Mouse (Mus musculus) hindbrain, embryonic 10.5 days (tissue): Measurements from ENCODE around the gene Notum. TPM values are rescaled to one million over a fixed set of nuclear protein-coding genes. Genes with fewer than 3 reads are reported as not detected.

Source experiments
- DNase-seq: peaks from one replicate; pipeline ENCODE4 v3.0.0-alpha.2; 2017; ENCODE audit warnings: low spot score
- H3K27ac ChIP-seq: fragments of 300-500 bp; sonication (generic); 2 replicates; pipeline ENCODE4 v1.5.1; 2016; ENCODE audit warnings: mild to moderate bottlenecking, moderate library complexity
- H3K27me3 ChIP-seq: fragments of 300-500 bp; sonication (generic); 2 replicates; pipeline ENCODE4 v1.6.1; 2016; ENCODE audit warnings: mild to moderate bottlenecking; ENCODE audit not compliant: poor library complexity, insufficient read depth, severe bottlenecking
- H3K36me3 ChIP-seq: fragments of 300-500 bp; sonication (generic); 2 replicates; pipeline ENCODE4 v1.6.1; 2016; ENCODE audit warnings: mild to moderate bottlenecking, moderate library complexity
- H3K4me1 ChIP-seq: fragments of 300-500 bp; sonication (generic); replicated peaks from 2 replicates; pipeline ENCODE4 v1.6.1; 2016; ENCODE audit warnings: mild to moderate bottlenecking
- H3K4me3 ChIP-seq: fragments of 300-500 bp; sonication (generic); 2 replicates; pipeline ENCODE4 v1.5.1; 2016; ENCODE audit warnings: mild to moderate bottlenecking, moderate library complexity
- H3K9me3 ChIP-seq: fragments of 300-500 bp; sonication (generic); 2 replicates; pipeline ENCODE4 v1.6.1; 2016; ENCODE audit warnings: mild to moderate bottlenecking, moderate library complexity
- WGBS: fragments of 180-500 bp; shearing (Covaris S2); methylation state at CpG from one replicate; pipeline ENCODE4 v1.1.7; 2016; 5-methylcytosine and 5-hydroxymethylcytosine counted together
- polyA plus RNA-seq: library from polyadenylated mRNA; unstranded; fragments of >200 nt; fragmentation: Nextera tagmentation; extraction: Ambion mirVana; gene quantifications from 2 replicates; pipeline ENCODE4 v1.2.1, GENCODE M21; 2016

The Notum gene
- polyA plus RNA-seq, 1 experiment from 2014 or later: 2.3 TPM

GRCm38 (mm10) chr11:120666617-120667016 is 5.6 kb upstream of the Notum start:
- Histone ChIP-seq H3K9me3 (no peaks in the 10 kb centered on the region), H3K27ac (no peak overlapping the region), H3K36me3 (no peaks in the 10 kb centered on the region), H3K4me1 (peaks cover 16% of the 10 kb centered on the region), H3K4me3 (peak overlapping the region; percentile 16), H3K27me3 (peaks cover 43% of the 10 kb centered on the region)
- DNase-seq: peak; percentile 28
- 8% methylated on average over 3 of the region's 3 CpGs for WGBS

- 75% methylated on average over 3 of the region's 3 CpGs for WGBS
- Histone ChIP-seq H3K36me3 (no peaks in the 10 kb centered on the region), H3K4me1 (peaks cover 28% of the 10 kb centered on the region), H3K9me3 (no peaks in the 10 kb centered on the region), H3K4me3 (no peak overlapping the region), H3K27ac (no peak overlapping the region), H3K27me3 (peaks cover 55% of the 10 kb centered on the region)
- peak; percentile 27 for DNase-seq
These were observed 4.4 kb upstream of the Notum start for GRCm38 (mm10) chr11:120665406-120665805.

GRCm38 (mm10) chr11:120663714-120664113 is 2.7 kb upstream of the Notum start:
- Histone ChIP-seq H3K27me3 (peaks cover 72% of the 10 kb centered on the region), H3K9me3 (no peaks in the 10 kb centered on the region), H3K4me1 (peaks cover 45% of the 10 kb centered on the region), H3K4me3 (no peak overlapping the region), H3K27ac (no peak overlapping the region), H3K36me3 (no peaks in the 10 kb centered on the region)
- WGBS: 65% methylated on average over 5 of the region's 5 CpGs
- no peak for DNase-seq

GRCm38 (mm10) chr11:120662759-120663158 is 1.8 kb upstream of the Notum start:
- Histone ChIP-seq H3K36me3 (no peaks in the 10 kb centered on the region), H3K4me3 (no peak overlapping the region), H3K9me3 (no peaks in the 10 kb centered on the region), H3K27me3 (peaks cover 82% of the 10 kb centered on the region), H3K4me1 (peaks cover 46% of the 10 kb centered on the region), H3K27ac (no peak overlapping the region)
- no peak for DNase-seq
- 56% methylated on average over 6 of the region's 6 CpGs for WGBS

- no peaks in the 10 kb centered on the region for H3K36me3 ChIP-seq
- peak overlapping the region; percentile 55 for H3K4me3 ChIP-seq
- under 1% methylated on average over 95 of the region's 95 CpGs for WGBS
- H3K9me3 ChIP-seq: no peaks in the 10 kb centered on the region
- H3K27me3 ChIP-seq: peaks cover 96% of the 10 kb centered on the region
- DNase-seq: peak; percentile 68
- peaks cover 33% of the 10 kb centered on the region for H3K4me1 ChIP-seq
- peak overlapping the region; percentile 74 for H3K27ac ChIP-seq
These were observed 487 bp downstream of the Notum start for GRCm38 (mm10) chr11:120660301-120661075.

GRCm38 (mm10) chr11:120659509-120660300 is 1.3 kb downstream of the Notum start:
- H3K4me3 ChIP-seq: peak overlapping the region; percentile 55
- H3K27ac ChIP-seq: peak overlapping the region; percentile 74
- H3K4me1 ChIP-seq: peaks cover 29% of the 10 kb centered on the region
- H3K27me3 ChIP-seq: peaks cover 94% of the 10 kb centered on the region
- 2% methylated on average over 50 of the region's 50 CpGs for WGBS
- no peaks in the 10 kb centered on the region for H3K9me3 ChIP-seq
- no peaks in the 10 kb centered on the region for H3K36me3 ChIP-seq
- peak; percentile 43 for DNase-seq

- Histone ChIP-seq H3K9me3 (no peaks in the 10 kb centered on the region), H3K27me3 (peaks cover 93% of the 10 kb centered on the region), H3K4me3 (peak overlapping the region; percentile 55), H3K27ac (no peak overlapping the region), H3K4me1 (peaks cover 29% of the 10 kb centered on the region), H3K36me3 (no peaks in the 10 kb centered on the region)
- WGBS: 4% methylated on average over 24 of the region's 24 CpGs
- DNase-seq: peak; percentile 79
These were observed 2.0 kb downstream of the Notum start for GRCm38 (mm10) chr11:120658876-120659410.

GRCm38 (mm10) chr11:120657301-120657700 is 3.7 kb downstream of the Notum start:
- H3K4me3 ChIP-seq: no peak overlapping the region
- WGBS: 88% methylated on average over 4 of the region's 4 CpGs
- H3K27me3 ChIP-seq: peaks cover 76% of the 10 kb centered on the region

GRCm38 (mm10) chr11:120654741-120655140 is 6.2 kb downstream of the Notum start:
- Histone ChIP-seq H3K4me3 (no peak overlapping the region), H3K9me3 (no peaks in the 10 kb centered on the region), H3K4me1 (peaks cover 11% of the 10 kb centered on the region), H3K27ac (no peak overlapping the region), H3K27me3 (peaks cover 54% of the 10 kb centered on the region), H3K36me3 (no peaks in the 10 kb centered on the region)
- no peak for DNase-seq
- WGBS: 76% methylated on average over 3 of the region's 3 CpGs

More at GRCm38 (mm10) chr11:120657301-120657700, 3.7 kb downstream of the Notum start:
- no peak for DNase-seq
- no peaks in the 10 kb centered on the region for H3K36me3 ChIP-seq
- H3K27ac ChIP-seq: no peak overlapping the region
- H3K4me1 ChIP-seq: peaks cover 29% of the 10 kb centered on the region
- H3K9me3 ChIP-seq: no peaks in the 10 kb centered on the region

GRCm38 (mm10) chr11:120651872-120652271 is 9.1 kb downstream of the Notum start:
- Histone ChIP-seq H3K4me1 (peaks cover 13% of the 10 kb centered on the region), H3K36me3 (no peaks in the 10 kb centered on the region), H3K4me3 (no peak overlapping the region), H3K27ac (no peak overlapping the region), H3K9me3 (no peaks in the 10 kb centered on the region), H3K27me3 (peaks cover 40% of the 10 kb centered on the region)
- no peak for DNase-seq
- WGBS: 73% methylated on average over 3 of the region's 3 CpGs

GRCm38 (mm10) chr11:120648001-120648476 is 12.9 kb downstream of the Notum start, which contains the start of gene Myadml2:
Myadml2 (minus strand) TSS chr11:120648158.
- Histone ChIP-seq H3K4me3 (peak within 1 kb of the TSS; percentile 41), H3K27me3 (peaks cover 30% of the 10 kb centered on the region), H3K27ac (peak within 1 kb of the TSS; percentile 62; the same call in 1 of the 2 replicates), H3K9me3 (no peaks in the 10 kb centered on the region), H3K4me1 (peaks cover 26% of the 10 kb centered on the region), H3K36me3 (no peaks in the 10 kb centered on the region)
- DNase-seq: peak; percentile 48
- WGBS: 5% methylated on average over 13 of the region's 13 CpGs

- Histone ChIP-seq H3K4me1 (peaks cover 34% of the 10 kb centered on the region), H3K4me3 (peak overlapping the region; percentile 41), H3K9me3 (no peaks in the 10 kb centered on the region), H3K27ac (peak overlapping the region; percentile 62; the same call in 1 of the 2 replicates), H3K36me3 (no peaks in the 10 kb centered on the region), H3K27me3 (peaks cover 36% of the 10 kb centered on the region)
- 73% methylated on average over 35 of the region's 35 CpGs for WGBS
- DNase-seq: no peak
These were observed 13.7 kb downstream of the Notum start for GRCm38 (mm10) chr11:120647047-120647830.
